Mouse (Mus musculus): ENCODE results near the gene Gpm6a. TPM values are rescaled to one million over a fixed set of nuclear protein-coding genes. Genes with fewer than 3 reads are reported as not detected.

Gene Gpm6a
- polyA plus RNA-seq, 1 experiment from 2014 or later, result 3.6 TPM

- H3K4me2 ChIP-seq (ENCODE audit: low read depth, low read length), result no peak overlapping the region
- no peaks in the 10 kb centered on the region for H3K27me3 ChIP-seq (ENCODE audit: insufficient read depth, low read length)
- no peak overlapping the region for H3K9ac ChIP-seq (replicated peaks)
- ATAC-seq, result no peak
- no peaks in the 10 kb centered on the region for H3K9me3 ChIP-seq (ENCODE audit: low read length)
- no peak overlapping the region for H3K4me3 ChIP-seq (ENCODE audit: low read depth, low read length)
- no peaks in the 10 kb centered on the region for H3K36me3 ChIP-seq (replicated peaks; ENCODE audit: insufficient read depth, low read length)
- H3K27ac ChIP-seq (ENCODE audit: low read depth), result no peak overlapping the region
- no peak for DNase-seq
- no peak for TF ChIP-seq CTCF (IDR thresholded peaks at IDR 0.05; ENCODE audit: low read depth)
- no peak for TF ChIP-seq EP300 (IDR thresholded peaks at IDR 0.05; ENCODE audit: low read depth)
- 75% methylated on average over 2 of the region's 2 CpGs for WGBS (ENCODE audit: insufficient replicate concordance)
- no peaks in the 10 kb centered on the region for H3K4me1 ChIP-seq (ENCODE audit: insufficient read depth)
Measured at GRCm38 (mm10) chr8:54953351-54953750, 1.3 kb upstream of the Gpm6a start.

GRCm38 (mm10) chr8:54954030-54954429 is 613 bp upstream of the Gpm6a start:
- no peak overlapping the region for H3K9ac ChIP-seq (replicated peaks)

GRCm38 (mm10) chr8:54955456-54955800 is 785 bp downstream of the Gpm6a start:
- TF ChIP-seq EP300 (IDR thresholded peaks at IDR 0.05; ENCODE audit: low read depth) (no peak), CTCF (IDR thresholded peaks at IDR 0.05; ENCODE audit: low read depth) (no peak)
- DNase-seq (no peak), ATAC-seq (no peak)
- Histone ChIP-seq H3K27ac (ENCODE audit: low read depth) (no peak overlapping the region), H3K4me3 (ENCODE audit: low read depth, low read length) (no peak overlapping the region), H3K4me1 (ENCODE audit: insufficient read depth) (no peaks in the 10 kb centered on the region), H3K4me2 (ENCODE audit: low read depth, low read length) (no peak overlapping the region), H3K27me3 (ENCODE audit: insufficient read depth, low read length) (no peaks in the 10 kb centered on the region), H3K36me3 (replicated peaks; ENCODE audit: insufficient read depth, low read length) (no peaks in the 10 kb centered on the region), H3K9ac (replicated peaks) (no peak overlapping the region), H3K9me3 (ENCODE audit: low read length) (no peaks in the 10 kb centered on the region)
- WGBS (ENCODE audit: insufficient replicate concordance), result 75% methylated on average over 3 of the region's 3 CpGs

More at GRCm38 (mm10) chr8:54954030-54954429, 613 bp upstream of the Gpm6a start:
- H3K4me3 ChIP-seq (ENCODE audit: low read depth, low read length), result no peak overlapping the region
- no peaks in the 10 kb centered on the region for H3K4me1 ChIP-seq (ENCODE audit: insufficient read depth)
- TF ChIP-seq EP300 (IDR thresholded peaks at IDR 0.05; ENCODE audit: low read depth) (no peak), CTCF (IDR thresholded peaks at IDR 0.05; ENCODE audit: low read depth) (no peak)
- H3K36me3 ChIP-seq (replicated peaks; ENCODE audit: insufficient read depth, low read length), result no peaks in the 10 kb centered on the region
- WGBS (ENCODE audit: insufficient replicate concordance), result 63% methylated on average over 6 of the region's 6 CpGs
- no peak for ATAC-seq
- no peak for DNase-seq
- no peak overlapping the region for H3K4me2 ChIP-seq (ENCODE audit: low read depth, low read length)
- H3K27me3 ChIP-seq (ENCODE audit: insufficient read depth, low read length), result no peaks in the 10 kb centered on the region
- H3K9me3 ChIP-seq (ENCODE audit: low read length), result no peaks in the 10 kb centered on the region
- no peak overlapping the region for H3K27ac ChIP-seq (ENCODE audit: low read depth)

GRCm38 (mm10) chr8:54955935-54956573 is 1.4 kb downstream of the Gpm6a start:
- Histone ChIP-seq H3K27ac (ENCODE audit: low read depth) (no peak overlapping the region), H3K4me2 (ENCODE audit: low read depth, low read length) (no peak overlapping the region), H3K4me3 (ENCODE audit: low read depth, low read length) (no peak overlapping the region), H3K9me3 (ENCODE audit: low read length) (no peaks in the 10 kb centered on the region), H3K9ac (replicated peaks) (no peak overlapping the region), H3K27me3 (ENCODE audit: insufficient read depth, low read length) (no peaks in the 10 kb centered on the region), H3K36me3 (replicated peaks; ENCODE audit: insufficient read depth, low read length) (no peaks in the 10 kb centered on the region), H3K4me1 (ENCODE audit: insufficient read depth) (no peaks in the 10 kb centered on the region)
- no peak for ATAC-seq
- 74% methylated on average over 6 of the region's 6 CpGs for WGBS (ENCODE audit: insufficient replicate concordance)
- no peak for DNase-seq
- TF ChIP-seq CTCF (IDR thresholded peaks at IDR 0.05; ENCODE audit: low read depth) (no peak), EP300 (IDR thresholded peaks at IDR 0.05; ENCODE audit: low read depth) (no peak)

GRCm38 (mm10) chr8:54956787-54957186 is 2.1 kb downstream of the Gpm6a start:
- H3K9me3 ChIP-seq (ENCODE audit: low read length), result no peaks in the 10 kb centered on the region
- no peak overlapping the region for H3K4me3 ChIP-seq (ENCODE audit: low read depth, low read length)
- no peak for DNase-seq
- H3K4me2 ChIP-seq (ENCODE audit: low read depth, low read length), result no peak overlapping the region
- H3K27me3 ChIP-seq (ENCODE audit: insufficient read depth, low read length), result no peaks in the 10 kb centered on the region
- WGBS (ENCODE audit: insufficient replicate concordance), result 77% methylated on average over 3 of the region's 3 CpGs
- H3K36me3 ChIP-seq (replicated peaks; ENCODE audit: insufficient read depth, low read length), result no peaks in the 10 kb centered on the region
- no peak for TF ChIP-seq CTCF (IDR thresholded peaks at IDR 0.05; ENCODE audit: low read depth)
- TF ChIP-seq EP300 (IDR thresholded peaks at IDR 0.05; ENCODE audit: low read depth), result no peak
- no peaks in the 10 kb centered on the region for H3K4me1 ChIP-seq (ENCODE audit: insufficient read depth)
- no peak overlapping the region for H3K27ac ChIP-seq (ENCODE audit: low read depth)
- no peak overlapping the region for H3K9ac ChIP-seq (replicated peaks)
- no peak for ATAC-seq

- no peak overlapping the region for H3K4me2 ChIP-seq (ENCODE audit: low read depth, low read length)
- H3K4me1 ChIP-seq (ENCODE audit: insufficient read depth), result no peaks in the 10 kb centered on the region
- TF ChIP-seq EP300 (IDR thresholded peaks at IDR 0.05; ENCODE audit: low read depth), result no peak
- no peak for TF ChIP-seq CTCF (IDR thresholded peaks at IDR 0.05; ENCODE audit: low read depth)
- DNase-seq (no peak), ATAC-seq (no peak)
- H3K9me3 ChIP-seq (ENCODE audit: low read length), result no peaks in the 10 kb centered on the region
- no peak overlapping the region for H3K4me3 ChIP-seq (ENCODE audit: low read depth, low read length)
- no peaks in the 10 kb centered on the region for H3K27me3 ChIP-seq (ENCODE audit: insufficient read depth, low read length)
- no peak overlapping the region for H3K9ac ChIP-seq (replicated peaks)
- no peak overlapping the region for H3K27ac ChIP-seq (ENCODE audit: low read depth)
- H3K36me3 ChIP-seq (replicated peaks; ENCODE audit: insufficient read depth, low read length), result no peaks in the 10 kb centered on the region
- 63% methylated on average over 3 of the region's 3 CpGs for WGBS (ENCODE audit: insufficient replicate concordance)
Measured at GRCm38 (mm10) chr8:54957506-54957905, 2.9 kb downstream of the Gpm6a start.

GRCm38 (mm10) chr8:54961571-54961970 is 6.9 kb downstream of the Gpm6a start:
- Histone ChIP-seq H3K36me3 (replicated peaks; ENCODE audit: insufficient read depth, low read length) (no peaks in the 10 kb centered on the region), H3K27ac (ENCODE audit: low read depth) (no peak overlapping the region), H3K9me3 (ENCODE audit: low read length) (no peaks in the 10 kb centered on the region), H3K4me2 (ENCODE audit: low read depth, low read length) (no peak overlapping the region), H3K27me3 (ENCODE audit: insufficient read depth, low read length) (no peaks in the 10 kb centered on the region), H3K9ac (replicated peaks) (no peak overlapping the region), H3K4me3 (ENCODE audit: low read depth, low read length) (no peak overlapping the region), H3K4me1 (ENCODE audit: insufficient read depth) (no peaks in the 10 kb centered on the region)
- no peak for ATAC-seq
- TF ChIP-seq CTCF (IDR thresholded peaks at IDR 0.05; ENCODE audit: low read depth) (no peak), EP300 (IDR thresholded peaks at IDR 0.05; ENCODE audit: low read depth) (no peak)
- DNase-seq, result no peak

All from liver, postnatal 0 days (tissue).